Mouse (Mus musculus): ENCODE data around the gene Srsf12. TPM values are rescaled to one million over a fixed set of nuclear protein-coding genes. Genes with fewer than 3 reads are reported as not detected.

The Srsf12 gene
- polyA plus RNA-seq, 1 experiment from 2014 or later = 2.3 TPM

Other genes starting within 250 kb of the Srsf12 start
- gene Rragd, start 226.0 kb upstream of the Srsf12 start, polyA plus RNA-seq (2015; fragmentation: Nextera tagmentation; extraction: Ambion mirVana) = 42.1 and 52.3 TPM in 2 replicates
- gene Ube2j1, start 177.6 kb upstream of the Srsf12 start, polyA plus RNA-seq (2015; fragmentation: Nextera tagmentation; extraction: Ambion mirVana) = 32.5 and 34.6 TPM in 2 replicates
- gene Gabrr2, start 146.0 kb upstream of the Srsf12 start, polyA plus RNA-seq (2015; fragmentation: Nextera tagmentation; extraction: Ambion mirVana) = 0.11 and 0.28 TPM in 2 replicates
- gene Gabrr1, start 76.5 kb upstream of the Srsf12 start, polyA plus RNA-seq (2015; fragmentation: Nextera tagmentation; extraction: Ambion mirVana) = 0.05 TPM in 1 of 2 replicates, not detected in the other
- 2.1 and 2.3 TPM in 2 replicates for gene Pm20d2, start 19.3 kb upstream of the Srsf12 start, polyA plus RNA-seq (2015; fragmentation: Nextera tagmentation; extraction: Ambion mirVana)
- 82.4 and 84.1 TPM in 2 replicates for gene Pnrc1, start 81.2 kb downstream of the Srsf12 start, polyA plus RNA-seq (2015; fragmentation: Nextera tagmentation; extraction: Ambion mirVana)
- gene Rngtt, start 101.3 kb downstream of the Srsf12 start, polyA plus RNA-seq (2015; fragmentation: Nextera tagmentation; extraction: Ambion mirVana) = 14.4 and 16.6 TPM in 2 replicates